Mouse (Mus musculus): ENCODE measurements at regions not wholly inside any gene's neighbourhood (a gene's known extent, or its start where the extent isn't known, plus 50 kb on each side); places are given as distances from the start of the nearest gene placed in this dataset.

GRCm38 (mm10) chr11:44211871-44212441, 187.9 kb upstream of the Il12b start:
- Histone ChIP-seq H3K36me3 (no peaks in the 10 kb centered on the region), H3K27me3 (replicated peaks) (no peaks in the 10 kb centered on the region), H3K27ac (no peak overlapping the region), H3K4me3 (no peak overlapping the region), H3K4me1 (no peaks in the 10 kb centered on the region), H3K9ac (no peak overlapping the region), H3K9me3 (no peaks in the 10 kb centered on the region), H3K4me2 (replicated peaks) (no peak overlapping the region)
- no peak for ATAC-seq (ENCODE audit: low FRiP score, low read depth)
- WGBS: 54% methylated on average over 9 of the region's 9 CpGs

DNA sequence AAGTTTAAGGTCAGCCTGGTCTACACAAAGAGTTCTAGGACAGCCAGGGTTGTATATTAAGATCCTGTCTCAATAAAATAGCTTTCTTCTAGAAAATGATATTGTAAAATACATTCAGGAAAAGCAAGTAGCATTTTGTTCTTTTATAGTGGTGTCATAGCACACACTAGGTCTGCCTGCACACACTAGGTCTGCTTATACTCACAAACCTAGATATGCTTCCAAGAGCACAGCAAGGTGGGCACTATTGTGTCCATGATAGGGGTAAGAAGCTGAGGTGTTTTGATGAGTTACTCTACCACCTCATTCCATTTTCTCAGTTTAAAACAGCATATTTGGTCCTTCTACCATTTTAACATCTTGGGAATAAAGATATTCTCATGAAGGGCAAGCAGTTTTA, 185.8 kb upstream of the Il12b start:
- Histone ChIP-seq H3K4me3 (no peak overlapping the region), H3K36me3 (no peaks in the 10 kb centered on the region), H3K9ac (no peak overlapping the region), H3K27me3 (replicated peaks) (no peaks in the 10 kb centered on the region), H3K4me1 (no peaks in the 10 kb centered on the region), H3K27ac (no peak overlapping the region), H3K4me2 (replicated peaks) (no peak overlapping the region), H3K9me3 (no peaks in the 10 kb centered on the region)
- ATAC-seq (ENCODE audit: low FRiP score, low read depth): no peak

DNA sequence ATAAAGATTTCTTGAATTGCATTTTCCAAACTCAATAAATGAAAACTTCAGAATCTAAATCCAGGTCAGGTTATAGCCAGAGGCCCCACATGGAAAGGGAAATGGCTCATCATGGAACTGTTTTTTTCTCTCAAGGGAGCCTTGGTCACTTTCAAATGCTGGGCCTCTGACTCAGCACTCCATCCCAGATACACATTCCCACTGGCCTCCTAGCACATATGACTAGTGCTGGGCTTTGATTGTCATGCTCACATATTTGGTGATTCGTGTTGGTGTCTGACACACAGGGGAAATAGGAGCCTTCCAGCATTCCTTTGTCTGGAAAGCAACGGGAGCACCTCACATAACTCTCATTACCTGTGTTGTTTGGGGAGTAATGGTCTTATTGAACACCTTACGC, 183.5 kb upstream of the Il12b start:
- 88% methylated on average over 3 of the region's 3 CpGs for WGBS

DNA sequence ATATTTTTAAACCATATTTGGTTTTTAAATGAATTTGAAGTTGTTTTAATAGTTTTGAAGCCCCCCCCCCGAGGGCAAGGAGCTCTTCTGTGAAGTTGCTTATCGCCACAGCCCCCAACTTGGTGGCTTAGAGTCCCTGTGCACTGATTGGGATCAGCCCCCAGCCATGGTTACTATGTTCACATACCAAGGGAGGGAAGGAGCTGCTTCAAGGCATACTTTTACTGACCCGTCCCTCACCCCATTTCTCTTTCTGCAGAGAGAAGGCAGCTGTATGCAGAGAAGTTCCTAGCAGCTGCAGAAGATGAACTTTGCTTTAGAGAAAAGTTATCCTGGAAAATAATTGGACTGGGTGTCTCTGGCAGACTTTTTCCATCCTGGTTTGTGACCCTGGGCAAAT, 179.9 kb upstream of the Il12b start:
- WGBS: 64% methylated on average over 3 of the region's 3 CpGs
- no peak overlapping the region for H3K9ac ChIP-seq
- H3K36me3 ChIP-seq: no peaks in the 10 kb centered on the region
- H3K27me3 ChIP-seq (replicated peaks): no peaks in the 10 kb centered on the region
- no peak overlapping the region for H3K27ac ChIP-seq
- no peaks in the 10 kb centered on the region for H3K9me3 ChIP-seq
- no peak for ATAC-seq (ENCODE audit: low FRiP score, low read depth)
- no peak overlapping the region for H3K4me2 ChIP-seq (replicated peaks)
- H3K4me3 ChIP-seq: no peak overlapping the region
- no peaks in the 10 kb centered on the region for H3K4me1 ChIP-seq

More for the DNA sequence above, 183.5 kb upstream of the Il12b start:
- Histone ChIP-seq H3K36me3 (no peaks in the 10 kb centered on the region), H3K27ac (no peak overlapping the region), H3K4me2 (replicated peaks) (no peak overlapping the region), H3K9me3 (no peaks in the 10 kb centered on the region), H3K27me3 (replicated peaks) (no peaks in the 10 kb centered on the region), H3K9ac (no peak overlapping the region), H3K4me3 (no peak overlapping the region), H3K4me1 (no peaks in the 10 kb centered on the region)
- no peak for ATAC-seq (ENCODE audit: low FRiP score, low read depth)

- H3K4me1 ChIP-seq: no peaks in the 10 kb centered on the region
- no peaks in the 10 kb centered on the region for H3K9me3 ChIP-seq
- no peaks in the 10 kb centered on the region for H3K27me3 ChIP-seq (replicated peaks)
- H3K4me2 ChIP-seq (replicated peaks): no peak overlapping the region
- H3K27ac ChIP-seq: no peak overlapping the region
- WGBS: 88% methylated on average over 5 of the region's 5 CpGs
- no peak for ATAC-seq (ENCODE audit: low FRiP score, low read depth)
- H3K9ac ChIP-seq: no peak overlapping the region
- H3K36me3 ChIP-seq: no peaks in the 10 kb centered on the region
- H3K4me3 ChIP-seq: no peak overlapping the region
These were observed 169.9 kb upstream of the Il12b start for GRCm38 (mm10) chr11:44229996-44230395.

GRCm38 (mm10) chr11:44235456-44235855, 164.4 kb upstream of the Il12b start:
- Histone ChIP-seq H3K4me3 (no peak overlapping the region), H3K27ac (no peak overlapping the region), H3K4me1 (no peaks in the 10 kb centered on the region), H3K27me3 (replicated peaks) (no peaks in the 10 kb centered on the region), H3K9ac (no peak overlapping the region), H3K36me3 (no peaks in the 10 kb centered on the region), H3K4me2 (replicated peaks) (no peak overlapping the region), H3K9me3 (no peaks in the 10 kb centered on the region)
- no peak for ATAC-seq (ENCODE audit: low FRiP score, low read depth)

GRCm38 (mm10) chr11:44238051-44238450, 161.8 kb upstream of the Il12b start:
- no peak for ATAC-seq (ENCODE audit: low FRiP score, low read depth)
- 95% methylated on average over 4 of the region's 4 CpGs for WGBS
- no peak overlapping the region for H3K4me3 ChIP-seq
- H3K27ac ChIP-seq: no peak overlapping the region
- no peaks in the 10 kb centered on the region for H3K36me3 ChIP-seq
- no peaks in the 10 kb centered on the region for H3K27me3 ChIP-seq (replicated peaks)
- H3K9ac ChIP-seq: no peak overlapping the region
- no peaks in the 10 kb centered on the region for H3K4me1 ChIP-seq
- H3K4me2 ChIP-seq (replicated peaks): no peak overlapping the region
- H3K9me3 ChIP-seq: no peaks in the 10 kb centered on the region

GRCm38 (mm10) chr11:44238598-44238997, 161.3 kb upstream of the Il12b start:
- Histone ChIP-seq H3K9ac (no peak overlapping the region), H3K36me3 (no peaks in the 10 kb centered on the region), H3K27me3 (replicated peaks) (no peaks in the 10 kb centered on the region), H3K4me2 (replicated peaks) (no peak overlapping the region), H3K4me3 (no peak overlapping the region), H3K27ac (no peak overlapping the region), H3K4me1 (no peaks in the 10 kb centered on the region), H3K9me3 (no peaks in the 10 kb centered on the region)
- ATAC-seq (ENCODE audit: low FRiP score, low read depth): no peak
- 88% methylated on average over 8 of the region's 8 CpGs for WGBS

DNA sequence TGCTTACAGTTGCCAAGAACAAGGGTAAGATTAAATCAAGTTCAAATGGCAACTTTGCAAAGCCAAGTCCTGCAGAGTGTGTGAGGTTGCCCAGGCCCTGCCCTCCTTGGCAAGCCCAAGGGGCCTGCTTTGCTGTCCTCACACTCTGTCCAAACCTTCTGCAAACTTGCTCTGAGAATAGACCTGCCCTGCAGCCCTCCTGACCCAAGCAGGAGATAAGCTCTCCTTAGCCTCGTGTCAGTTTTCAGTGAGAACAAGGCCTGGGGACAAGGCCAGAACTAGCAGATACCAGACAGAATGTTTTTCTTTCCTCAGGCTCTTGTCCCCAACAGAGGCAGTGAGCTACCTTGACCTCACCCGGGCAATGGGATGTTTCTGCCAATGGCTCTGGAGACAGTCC, 156.7 kb upstream of the Il12b start:
- WGBS: 67% methylated on average over 2 of the region's 2 CpGs
- Histone ChIP-seq H3K27me3 (replicated peaks) (no peaks in the 10 kb centered on the region), H3K27ac (no peak overlapping the region), H3K4me2 (replicated peaks) (no peak overlapping the region), H3K4me1 (no peaks in the 10 kb centered on the region), H3K4me3 (no peak overlapping the region), H3K9me3 (no peaks in the 10 kb centered on the region), H3K9ac (no peak overlapping the region), H3K36me3 (no peaks in the 10 kb centered on the region)
- ATAC-seq (ENCODE audit: low FRiP score, low read depth): no peak

DNA sequence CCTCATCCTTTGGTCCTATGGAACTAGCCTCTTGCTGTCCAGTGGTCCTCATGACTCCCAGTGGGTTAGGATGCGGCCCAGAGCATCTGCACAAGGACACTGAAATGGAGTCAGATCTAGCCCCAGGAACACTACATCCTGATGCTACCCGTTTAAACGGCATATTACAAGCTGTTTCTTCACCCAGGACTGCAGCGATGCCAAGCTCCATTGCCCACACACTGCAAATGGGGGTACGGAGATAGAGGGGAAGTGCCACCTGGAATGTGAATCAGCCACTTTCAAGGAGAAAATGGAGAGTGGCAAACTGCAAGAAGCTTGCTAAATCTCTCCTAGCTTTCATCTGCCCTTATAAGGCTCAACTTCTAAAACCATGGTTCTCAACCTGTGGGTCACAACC, 148.0 kb upstream of the Il12b start:
- no peak overlapping the region for H3K9ac ChIP-seq
- no peaks in the 10 kb centered on the region for H3K4me1 ChIP-seq
- no peaks in the 10 kb centered on the region for H3K9me3 ChIP-seq
- WGBS: 91% methylated on average over 5 of the region's 5 CpGs
- H3K36me3 ChIP-seq: no peaks in the 10 kb centered on the region
- no peak overlapping the region for H3K27ac ChIP-seq
- no peak overlapping the region for H3K4me2 ChIP-seq (replicated peaks)
- no peak overlapping the region for H3K4me3 ChIP-seq
- H3K27me3 ChIP-seq (replicated peaks): no peaks in the 10 kb centered on the region
- ATAC-seq (ENCODE audit: low FRiP score, low read depth): no peak

DNA sequence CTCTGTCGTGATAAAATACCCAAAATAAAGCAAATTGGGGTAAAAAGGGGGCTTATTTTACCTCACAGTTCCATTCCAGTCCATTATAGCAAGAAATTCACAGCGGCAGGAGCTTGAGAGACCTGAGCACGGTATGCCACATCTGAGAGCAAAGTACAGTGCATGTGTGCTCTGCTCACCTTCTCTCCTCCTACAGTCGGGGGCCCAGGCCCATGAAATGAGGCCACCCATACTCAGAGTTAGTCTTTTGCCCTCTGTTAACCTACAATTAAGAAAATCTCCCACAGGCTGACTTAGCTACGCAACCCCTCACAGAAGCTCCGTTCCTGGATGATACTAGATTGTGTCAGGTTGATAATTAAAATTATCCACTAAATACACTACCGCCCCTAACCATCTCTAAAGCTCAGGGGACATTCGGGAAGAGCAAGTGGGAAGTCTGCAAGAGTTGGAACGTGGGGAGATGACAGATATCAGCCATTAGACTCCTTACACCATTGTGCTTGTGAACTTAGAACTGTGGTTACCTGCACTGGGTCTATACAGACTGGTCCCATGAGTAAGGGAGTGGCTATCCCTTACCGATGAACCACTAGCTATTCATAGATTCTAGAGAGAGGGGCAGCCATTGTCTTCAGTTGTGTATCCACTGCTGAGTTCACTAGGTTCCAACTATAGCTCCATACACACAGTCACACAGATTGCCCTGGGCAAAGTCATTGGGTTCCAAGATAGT, 139.3 kb upstream of the Il12b start:
- Histone ChIP-seq H3K4me2 (replicated peaks) (no peak overlapping the region), H3K27me3 (replicated peaks) (no peaks in the 10 kb centered on the region), H3K27ac (no peak overlapping the region), H3K4me3 (no peak overlapping the region), H3K9me3 (no peaks in the 10 kb centered on the region), H3K4me1 (no peaks in the 10 kb centered on the region), H3K9ac (no peak overlapping the region), H3K36me3 (no peaks in the 10 kb centered on the region)
- ATAC-seq (ENCODE audit: low FRiP score, low read depth): no peak
- 88% methylated on average over 10 of the region's 10 CpGs for WGBS

DNA sequence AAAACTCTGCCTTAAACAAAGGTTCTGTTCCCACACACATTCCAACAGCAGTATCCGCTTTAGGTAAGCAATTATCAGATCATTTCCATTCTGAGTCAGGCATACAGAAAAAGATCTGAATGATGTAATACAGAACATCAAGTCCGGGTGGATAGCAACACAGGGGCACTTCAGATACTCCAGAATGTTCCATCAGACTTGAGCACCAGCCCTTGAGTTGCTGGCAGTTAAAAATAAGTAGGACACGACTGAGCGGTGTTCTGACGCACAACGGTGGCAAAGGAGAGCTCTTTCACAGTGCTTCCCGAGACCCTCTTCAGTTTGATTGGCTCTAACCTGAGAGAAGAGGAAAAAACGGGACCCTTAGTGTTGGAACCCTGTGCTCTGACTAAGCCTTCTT, 138.2 kb upstream of the Il12b start:
- Histone ChIP-seq H3K36me3 (no peaks in the 10 kb centered on the region), H3K4me1 (no peaks in the 10 kb centered on the region), H3K27ac (no peak overlapping the region), H3K9ac (no peak overlapping the region), H3K9me3 (no peaks in the 10 kb centered on the region), H3K27me3 (replicated peaks) (no peaks in the 10 kb centered on the region), H3K4me2 (replicated peaks) (no peak overlapping the region), H3K4me3 (no peak overlapping the region)
- ATAC-seq (ENCODE audit: low FRiP score, low read depth): no peak
- WGBS: 88% methylated on average over 8 of the region's 8 CpGs

GRCm38 (mm10) chr11:44262571-44262970, 137.3 kb upstream of the Il12b start:
- Histone ChIP-seq H3K4me1 (no peaks in the 10 kb centered on the region), H3K27me3 (replicated peaks) (no peaks in the 10 kb centered on the region), H3K9ac (no peak overlapping the region), H3K4me3 (no peak overlapping the region), H3K36me3 (no peaks in the 10 kb centered on the region), H3K4me2 (replicated peaks) (no peak overlapping the region), H3K9me3 (no peaks in the 10 kb centered on the region), H3K27ac (no peak overlapping the region)
- 79% methylated on average over 3 of the region's 3 CpGs for WGBS
- no peak for ATAC-seq (ENCODE audit: low FRiP score, low read depth)

Data from neural tube, embryonic 12.5 days (tissue).